In the genomic region with DNA sequence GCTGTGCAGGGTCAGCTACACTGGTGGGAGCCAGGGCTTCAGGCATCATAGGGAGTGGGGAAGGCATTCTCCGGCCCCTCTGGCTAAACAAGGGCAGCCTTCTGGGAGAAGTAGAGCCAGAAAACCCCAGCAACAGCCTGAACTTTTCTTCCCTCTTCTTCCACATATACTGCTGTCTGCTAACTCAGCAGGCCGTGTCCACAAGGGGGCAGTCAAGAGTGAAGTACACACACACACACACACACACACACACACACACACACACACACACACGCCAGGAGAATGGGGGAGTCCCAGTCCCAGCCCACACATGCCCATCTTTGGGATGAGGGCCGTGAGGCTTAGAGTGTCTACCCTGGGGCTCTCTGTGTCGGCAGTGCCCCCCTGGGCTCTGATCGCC, we compare ENCODE assay signal across 9 mouse cellular contexts.
A peak's percentile ranks its signal among the peaks of the same experiment; 100 is the strongest.
DNase-seq lines count a peak whose midpoint lies in the region; ATAC-seq and TF ChIP-seq lines count a peak whose summit lies in the region.
"Had no signal": no experiment of that assay in that cellular context is flagged by ENCODE, and none has a peak within 500 bp of the region (broad histone marks: within the 10 kb centered on the region; RNA-seq: fewer than 3 reads in every experiment).

No protein-coding gene starts in this region.

- H3K4me1 ChIP-seq in midbrain, embryonic 10.5 days, result peaks cover 10% of the 10 kb centered on the region
- H3K4me1 ChIP-seq in midbrain, embryonic 13.5 days (replicated peaks), result no peaks in the 10 kb centered on the region
- H3K4me1 ChIP-seq in small intestine, adult 2 months (ENCODE audit: control insufficient read depth, insufficient read depth, insufficient read length, low read length), result peaks cover 9% of the 10 kb centered on the region

- TF ChIP-seq POLR2A in small intestine, adult 2 months (IDR thresholded peaks at IDR 0.05; ENCODE audit: low read depth, low read length), result no peak

- no peak overlapping the region for H3K4me3 ChIP-seq in midbrain, embryonic 10.5 days
- H3K4me3 ChIP-seq in midbrain, embryonic 13.5 days (replicated peaks), result no peak overlapping the region
- no peak overlapping the region for H3K4me3 ChIP-seq in small intestine, adult 2 months (ENCODE audit: low read depth, low read length)

- H3K4me2 ChIP-seq in midbrain, embryonic 13.5 days (replicated peaks), result no peak overlapping the region

- no peaks in the 10 kb centered on the region for H3K9me3 ChIP-seq in midbrain, embryonic 10.5 days (replicated peaks)
- H3K9me3 ChIP-seq in midbrain, embryonic 13.5 days, result no peaks in the 10 kb centered on the region

- ATAC-seq in midbrain, embryonic 13.5 days, result no peak
- ATAC-seq: Patski had no signal

- TF ChIP-seq CTCF in small intestine, adult 2 months (IDR thresholded peaks at IDR 0.05; ENCODE audit: extremely low read depth, insufficient read length, insufficient replicate concordance, low read depth, low read length), result 0 out of 2 replicates have a peak, but pooled peaks have one; percentile 8

- H3K27ac ChIP-seq in midbrain, embryonic 10.5 days (replicated peaks), result no peak overlapping the region
- H3K27ac ChIP-seq in midbrain, embryonic 13.5 days, result no peak overlapping the region
- H3K27ac ChIP-seq in small intestine, adult 2 months (ENCODE audit: insufficient read depth, low read depth, low read length), result no peak overlapping the region

- H3K36me3 ChIP-seq in midbrain, embryonic 10.5 days, result peaks cover 46% of the 10 kb centered on the region
- H3K36me3 ChIP-seq in midbrain, embryonic 13.5 days, result no peaks in the 10 kb centered on the region
- no peaks in the 10 kb centered on the region for H3K36me3 ChIP-seq in small intestine, adult 2 months (ENCODE audit: control insufficient read depth, insufficient read depth, low read length)

- peaks cover 9% of the 10 kb centered on the region for H3K27me3 ChIP-seq in midbrain, embryonic 10.5 days (ENCODE audit: low read depth, poor library complexity, severe bottlenecking)
- H3K27me3 ChIP-seq in midbrain, embryonic 13.5 days, result no peaks in the 10 kb centered on the region
- H3K27me3 ChIP-seq in small intestine, adult 2 months (ENCODE audit: control insufficient read depth, insufficient read depth, low read length), result no peaks in the 10 kb centered on the region
- H3K27me3 ChIP-seq: Patski had no signal

- WGBS in midbrain, embryonic 10.5 days, result 72% methylated on average over 6 of the region's 6 CpGs
- 75% methylated on average over 6 of the region's 6 CpGs for WGBS in midbrain, embryonic 13.5 days
- 73% methylated on average over 6 of the region's 6 CpGs for WGBS in small intestine, adult 2 months

- DNase-seq in embryo, embryonic 10 days (ENCODE audit: low spot score), result peak; percentile 30
- DNase-seq in embryo, embryonic 11 days, result no peak
- DNase-seq in midbrain, embryonic 10.5 days (ENCODE audit: low spot score), result peak; percentile 37
- DNase-seq in c-Kit-positive CD71-positive TER-119-negative erythroid progenitor cells, embryonic 14.5 days (ENCODE audit: low read depth), result peak; percentile 40
- DNase-seq in left cerebral cortex, adult 11 months (ENCODE audit: low spot score), result no peak
- DNase-seq in layer of hippocampus, adult 9-11 months, result no peak

- no peak overlapping the region for H3K9ac ChIP-seq in midbrain, embryonic 13.5 days (replicated peaks)

Comparison
In these comparisons a context has a peak if more than half of its experiments do, and no peak if none do; other contexts are left out.
1. DNase-seq: peak in embryo, embryonic 10 days (single experiment), midbrain, embryonic 10.5 days (single experiment) and c-Kit-positive CD71-positive TER-119-negative erythroid progenitor cells, embryonic 14.5 days (single experiment); none in embryo, embryonic 11 days (single experiment), left cerebral cortex, adult 11 months (single experiment) and layer of hippocampus, adult 9-11 months (single experiment).